Mouse (Mus musculus) heart, embryonic 12.5 days (tissue): Measurements from ENCODE around the gene Gm10226. TPM values are rescaled to one million over a fixed set of nuclear protein-coding genes. Genes with fewer than 3 reads are reported as not detected.
"Not testable (repeated sequence)": the region's sequence is repeated elsewhere in the genome, so short reads cannot be mapped to it uniquely, and the experiment has no call there.

Experiments
- ATAC-seq: fragments of 200-750 bp; cut with Nextera tagmentation; 2 replicates; pipeline ENCODE4 v1.8.0; 2017; ENCODE audit warnings: moderate TSS enrichment, moderate library complexity; ENCODE audit not compliant: insufficient number of reproducible peaks, low FRiP score
- H3K27ac ChIP-seq: fragments of 300-500 bp; sonication (generic); 2 replicates; pipeline ENCODE4 v1.5.1; 2016; ENCODE audit warnings: mild to moderate bottlenecking, moderate library complexity; ENCODE audit not compliant: poor library complexity, severe bottlenecking
- H3K27me3 ChIP-seq: fragments of 300-500 bp; sonication (generic); replicated peaks from 2 replicates; pipeline ENCODE4 v1.6.1; 2016; ENCODE audit warnings: mild to moderate bottlenecking, moderate library complexity
- H3K36me3 ChIP-seq: fragments of 300-500 bp; sonication (generic); 2 replicates; pipeline ENCODE4 v1.6.1; 2016; ENCODE audit warnings: mild to moderate bottlenecking, moderate library complexity
- H3K4me1 ChIP-seq: fragments of 300-500 bp; sonication (generic); replicated peaks from 2 replicates; pipeline ENCODE4 v1.6.1; 2016; ENCODE audit warnings: mild to moderate bottlenecking
- H3K4me2 ChIP-seq: fragments of 300-500 bp; sonication (generic); 2 replicates; pipeline ENCODE4 v1.6.1; 2016; ENCODE audit warnings: mild to moderate bottlenecking, moderate library complexity
- H3K4me3 ChIP-seq: fragments of 300-500 bp; sonication (generic); 2 replicates; pipeline ENCODE4 v1.5.1; 2016; ENCODE audit warnings: mild to moderate bottlenecking
- H3K9ac ChIP-seq: fragments of 300-500 bp; sonication (generic); 2 replicates; pipeline ENCODE4 v1.6.1; 2016; ENCODE audit warnings: mild to moderate bottlenecking, moderate library complexity
- H3K9me3 ChIP-seq: fragments of 300-500 bp; sonication (generic); replicated peaks from 2 replicates; pipeline ENCODE4 v1.6.1; 2016; ENCODE audit warnings: mild to moderate bottlenecking, moderate library complexity
- WGBS: fragments of 180-500 bp; shearing (Covaris S2); methylation state at CpG from one replicate; pipeline ENCODE4 v1.1.7; 2016; 5-methylcytosine and 5-hydroxymethylcytosine counted together
- polyA plus RNA-seq: library from polyadenylated mRNA; unstranded; fragments of >200 nt; fragmentation: Nextera tagmentation; extraction: Ambion mirVana; gene quantifications from 2 replicates; pipeline ENCODE4 v1.2.1, GENCODE M21; 2016

Gene Gm10226
- 3.1 and 4.6 TPM in 2 replicates for polyA plus RNA-seq

DNA sequence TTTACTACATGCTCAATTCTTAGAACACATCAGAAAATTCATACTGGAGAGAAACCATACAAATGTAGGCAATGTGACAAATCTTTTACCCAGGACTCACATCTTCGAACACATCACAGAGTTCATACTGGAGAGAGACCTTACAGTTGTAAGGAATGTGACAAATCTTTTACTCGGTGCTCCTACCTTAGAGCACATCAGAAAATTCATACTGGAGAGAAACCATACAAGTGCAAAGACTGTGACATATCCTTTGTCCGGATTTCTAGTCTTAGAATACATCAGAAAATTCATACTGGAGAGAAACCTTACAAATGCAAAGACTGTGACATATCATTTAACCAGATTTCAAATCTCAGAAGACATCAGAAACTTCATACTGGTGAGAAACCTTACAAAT, at the start of gene Gm10226:
TSS of gene Gm10226 (plus strand) at position 301 of the 400 bp plus-strand sequence.
- H3K4me2 ChIP-seq: no peak within 1 kb of the TSS
- no peak within 1 kb of the TSS for H3K9ac ChIP-seq
- no peak within 1 kb of the TSS for H3K27ac ChIP-seq
- ATAC-seq: no peak
- no peaks in the 10 kb centered on the region for H3K27me3 ChIP-seq
- H3K4me1 ChIP-seq: no peaks in the 10 kb centered on the region
- peaks cover 11% of the 10 kb centered on the region for H3K36me3 ChIP-seq
- 85% methylated on average over 3 of the region's 3 CpGs for WGBS
- no peak within 1 kb of the TSS for H3K4me3 ChIP-seq
- no peaks in the 10 kb centered on the region for H3K9me3 ChIP-seq

DNA sequence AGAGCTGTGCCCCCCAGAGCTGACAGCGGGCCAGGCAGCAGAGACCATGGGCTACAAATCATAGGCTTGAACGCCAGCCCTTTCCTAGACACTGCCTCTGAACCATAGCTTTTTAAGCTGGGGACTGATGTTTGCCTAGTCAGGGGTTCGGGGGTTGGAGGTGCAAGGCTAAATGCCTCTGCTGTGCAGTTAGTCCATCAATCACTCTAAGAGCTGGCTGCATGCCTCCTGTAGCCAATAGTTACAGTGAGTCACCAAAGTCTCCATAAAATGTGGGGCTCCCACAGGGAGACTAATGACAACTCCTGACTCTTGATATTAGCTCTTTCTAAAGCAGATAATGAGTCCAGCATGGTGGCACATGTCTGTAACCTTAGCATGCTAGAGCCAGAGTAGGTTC, 42.9 kb upstream of the Gm10226 start:
- no peaks in the 10 kb centered on the region for H3K27me3 ChIP-seq
- no peak overlapping the region for H3K9ac ChIP-seq
- ATAC-seq: no peak
- H3K36me3 ChIP-seq: no peaks in the 10 kb centered on the region
- H3K4me1 ChIP-seq: no peaks in the 10 kb centered on the region
- 71% methylated on average over 3 of the region's 3 CpGs for WGBS
- no peak overlapping the region for H3K4me3 ChIP-seq
- H3K9me3 ChIP-seq: no peaks in the 10 kb centered on the region; the same call in 1 of the 2 replicates
- H3K27ac ChIP-seq: no peak overlapping the region
- H3K4me2 ChIP-seq: no peak overlapping the region

DNA sequence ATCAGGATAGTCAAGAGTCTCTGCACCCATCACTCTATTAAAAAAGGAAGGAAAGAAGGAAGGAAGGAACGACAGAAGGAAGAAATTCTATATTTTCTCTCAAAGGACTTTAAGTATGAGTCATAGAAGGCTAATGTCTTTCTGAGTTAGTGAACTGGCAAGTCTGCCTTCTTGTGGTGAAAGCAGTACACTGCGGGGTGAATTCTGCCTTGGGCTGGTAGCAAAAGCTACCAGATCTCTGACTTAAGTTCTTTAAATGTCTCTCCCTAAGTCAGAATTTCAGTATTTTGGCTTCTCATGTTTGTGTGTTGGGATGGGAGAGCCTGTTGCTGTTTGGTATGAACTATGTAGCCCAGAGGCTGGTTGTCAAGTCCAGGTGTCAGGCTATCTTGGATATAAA, 41.7 kb upstream of the Gm10226 start:
- Histone ChIP-seq H3K4me2 (peak overlapping the region; percentile 63), H3K4me3 (peak overlapping the region; percentile 59), H3K4me1 (no peaks in the 10 kb centered on the region), H3K9ac (0 out of 2 replicates have a peak overlapping the region, but pooled peaks have one; percentile 68), H3K36me3 (no peaks in the 10 kb centered on the region), H3K27me3 (no peaks in the 10 kb centered on the region), H3K27ac (peak overlapping the region; percentile 68), H3K9me3 (no peaks in the 10 kb centered on the region; the same call in 1 of the 2 replicates)
- 25% methylated on average over 2 of the region's 2 CpGs for WGBS
- peak; percentile 52; the same call in 1 of the 2 replicates for ATAC-seq

DNA sequence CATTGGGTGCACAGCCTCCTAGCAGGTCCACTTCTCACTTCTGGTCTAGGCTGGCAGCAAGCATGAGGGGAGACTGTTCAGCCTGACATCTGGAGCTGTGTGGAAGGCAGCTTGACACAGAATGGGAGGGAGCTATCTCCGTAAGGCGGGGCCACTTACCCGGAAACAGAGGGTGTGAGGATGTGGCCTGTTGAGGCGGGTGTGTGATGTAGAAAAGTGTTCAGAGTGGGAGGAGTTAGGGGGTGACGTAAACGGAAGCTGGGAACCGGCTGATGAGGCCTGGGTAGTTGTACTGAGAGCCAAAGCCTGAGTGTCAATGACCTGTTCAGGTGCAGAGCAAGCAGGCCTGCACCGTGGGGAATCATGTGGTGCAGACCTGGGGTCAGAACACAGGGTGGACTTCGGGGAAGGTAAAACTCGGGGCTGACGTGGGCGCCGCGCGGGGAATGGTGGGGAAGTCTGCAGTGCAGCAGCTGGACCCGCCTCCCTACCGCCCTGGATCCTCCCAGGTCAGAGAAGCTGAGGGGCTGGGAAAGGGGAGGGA, 41.2 kb upstream of the Gm10226 start, which contains the start of gene Zfp983:
TSS of gene Zfp983 (plus strand) at position 261 of the 544 bp plus-strand sequence.
- not testable (repeated sequence) for H3K9me3 ChIP-seq, H3K36me3 ChIP-seq, H3K27me3 ChIP-seq, H3K4me1 ChIP-seq
- under 1% methylated on average over 17 of the region's 17 CpGs for WGBS
- Histone ChIP-seq H3K4me2 (peak within 1 kb of the TSS; percentile 63), H3K9ac (peak within 1 kb of the TSS; percentile 68), H3K27ac (peak within 1 kb of the TSS; percentile 68), H3K4me3 (peak within 1 kb of the TSS; percentile 59)
- ATAC-seq: peak; percentile 99

DNA sequence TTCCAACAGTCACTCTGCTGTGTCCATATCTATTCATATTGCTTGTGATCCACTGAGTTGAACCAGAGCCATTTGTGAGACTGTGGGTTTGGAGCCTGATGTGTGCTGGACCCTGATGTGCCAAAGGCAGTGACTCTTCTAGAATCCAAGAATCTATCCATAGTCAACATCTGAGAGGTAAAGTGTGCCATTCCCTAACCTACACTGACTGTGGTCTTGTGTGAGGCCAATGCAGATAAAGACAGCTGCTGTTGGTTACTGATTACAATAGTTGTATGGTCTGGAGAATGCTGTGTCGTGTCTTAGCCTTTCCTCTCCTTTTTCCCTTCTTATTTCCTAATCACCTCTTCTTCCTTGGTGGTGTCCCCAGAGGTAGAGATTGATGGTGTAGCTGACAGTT, 12.8 kb upstream of the Gm10226 start:
- H3K4me3 ChIP-seq, H3K4me1 ChIP-seq, H3K36me3 ChIP-seq, H3K27me3 ChIP-seq, H3K9ac ChIP-seq, H3K9me3 ChIP-seq, H3K4me2 ChIP-seq, ATAC-seq, H3K27ac ChIP-seq: not testable (repeated sequence)
- 12% methylated on average over 1 of the region's 1 CpGs for WGBS

DNA sequence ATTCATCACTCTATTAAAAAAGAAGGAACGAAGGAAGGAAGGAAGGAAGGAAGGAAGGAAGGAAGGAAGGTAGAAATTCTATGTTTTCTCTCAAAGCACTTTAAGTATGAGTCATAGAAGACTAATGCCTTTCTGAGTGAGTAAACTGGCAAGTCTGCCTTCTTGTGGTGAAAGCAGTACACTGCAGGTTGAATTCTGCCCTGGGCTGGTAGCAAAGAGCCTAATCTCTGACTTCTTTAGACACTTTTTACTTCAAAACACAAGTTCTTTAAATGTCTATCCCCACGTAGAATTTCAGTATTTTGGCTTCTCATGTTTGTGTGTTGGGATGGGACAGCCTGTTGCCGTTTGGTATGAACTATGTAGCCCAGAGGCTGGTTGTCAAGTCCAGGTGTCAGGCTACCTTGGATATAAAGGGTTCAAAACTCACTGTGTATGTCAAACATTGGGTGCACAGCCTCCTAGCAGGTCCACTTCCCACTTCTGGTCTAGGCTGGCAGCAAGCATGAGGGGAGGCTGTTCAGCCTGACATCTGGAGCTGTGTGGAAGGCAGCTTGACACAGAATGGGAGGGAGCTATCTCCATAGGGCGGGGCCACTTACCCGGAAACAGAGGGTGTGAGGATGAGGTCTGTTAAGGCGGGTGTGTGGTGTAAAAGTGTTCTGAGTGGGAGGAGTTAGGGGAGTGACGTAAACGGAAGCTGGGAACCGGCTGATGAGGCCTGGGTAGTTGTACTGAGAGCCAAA, 12.2 kb upstream of the Gm10226 start:
- Histone ChIP-seq H3K27me3 (no peaks in the 10 kb centered on the region), H3K4me1 (no peaks in the 10 kb centered on the region), H3K27ac (peak overlapping the region; percentile 36), H3K4me2 (peak overlapping the region; percentile 62), H3K4me3 (peak overlapping the region; percentile 63), H3K36me3 (no peaks in the 10 kb centered on the region), H3K9ac (peak overlapping the region; percentile 67), H3K9me3 (no peaks in the 10 kb centered on the region)
- WGBS: 5% methylated on average over 9 of the region's 9 CpGs
- peak; percentile 100 for ATAC-seq

DNA sequence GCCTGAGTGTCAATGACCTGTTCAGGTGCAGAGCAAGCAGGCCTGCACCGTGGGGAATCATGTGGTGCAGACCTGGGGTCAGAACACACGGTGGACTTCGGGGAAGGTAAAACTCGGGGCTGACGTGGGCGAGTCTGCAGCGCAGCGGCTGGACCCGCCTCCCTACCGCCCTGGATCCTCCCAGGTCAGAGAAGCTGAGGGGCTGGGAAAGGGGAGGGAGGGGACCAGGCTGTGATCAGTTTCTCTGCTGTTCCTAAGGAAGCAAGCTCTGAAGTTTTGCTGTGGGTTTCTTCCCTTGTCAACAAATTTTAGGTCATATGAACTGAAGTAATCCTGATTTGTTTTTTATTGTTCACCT, 11.7 kb upstream of the Gm10226 start:
- not testable (repeated sequence) for H3K36me3 ChIP-seq, H3K4me1 ChIP-seq, H3K9me3 ChIP-seq, H3K27me3 ChIP-seq
- peak overlapping the region; percentile 67 for H3K9ac ChIP-seq
- 0% methylated on average over 10 of the region's 10 CpGs for WGBS
- peak overlapping the region; percentile 36; the same call in 1 of the 2 replicates for H3K27ac ChIP-seq
- peak; percentile 90 for ATAC-seq
- peak overlapping the region; percentile 62 for H3K4me2 ChIP-seq
- peak overlapping the region; percentile 63 for H3K4me3 ChIP-seq

DNA sequence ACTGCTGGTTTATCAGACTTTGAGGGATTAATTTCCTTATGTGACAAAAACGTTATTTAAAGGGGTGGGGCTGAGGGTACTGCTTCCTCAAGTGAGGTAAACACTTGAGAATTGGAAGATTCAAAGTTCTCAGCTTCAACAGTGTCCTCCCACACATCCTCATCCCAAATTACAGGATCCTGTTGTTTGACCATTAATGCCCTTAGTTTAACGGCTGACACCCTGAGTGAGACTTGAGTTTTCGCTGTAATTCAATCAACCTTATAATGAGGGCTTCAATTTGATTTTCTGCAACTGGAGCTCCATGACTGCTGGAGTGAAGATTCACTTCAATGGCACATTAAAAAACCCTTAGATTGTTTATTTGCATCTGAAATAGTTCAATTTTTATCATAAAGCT, 1.7 kb downstream of the Gm10226 start:
- Histone ChIP-seq H3K27me3 (no peaks in the 10 kb centered on the region), H3K4me2 (no peak overlapping the region), H3K27ac (no peak overlapping the region), H3K4me1 (no peaks in the 10 kb centered on the region), H3K36me3 (peaks cover 11% of the 10 kb centered on the region), H3K9ac (no peak overlapping the region), H3K4me3 (no peak overlapping the region), H3K9me3 (no peaks in the 10 kb centered on the region)
- ATAC-seq: no peak
- 77% methylated on average over 3 of the region's 3 CpGs for WGBS

DNA sequence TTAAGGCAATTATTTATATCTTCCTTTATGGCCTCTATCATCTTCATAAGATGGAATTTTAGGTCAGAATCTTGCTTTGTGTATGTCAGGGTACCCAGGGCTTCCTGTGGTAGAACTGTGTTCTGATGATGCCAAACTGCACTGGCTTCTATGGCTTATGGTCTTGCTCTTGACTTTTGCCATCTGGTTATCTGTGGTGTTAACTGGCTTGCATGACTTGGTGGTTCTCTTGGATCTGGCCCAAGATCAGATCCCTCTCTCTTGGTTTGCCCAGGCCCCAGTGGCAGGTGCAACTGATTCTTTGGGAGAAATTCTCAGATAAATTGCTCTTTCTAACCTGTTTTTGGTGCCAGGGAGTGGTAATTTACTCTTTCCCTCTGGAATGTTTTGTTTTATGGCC, 4.4 kb downstream of the Gm10226 start:
- Histone ChIP-seq H3K4me2 (no peak overlapping the region), H3K4me1 (no peaks in the 10 kb centered on the region), H3K27me3 (no peaks in the 10 kb centered on the region), H3K36me3 (peaks cover 9% of the 10 kb centered on the region), H3K9me3 (no peaks in the 10 kb centered on the region), H3K4me3 (no peak overlapping the region), H3K9ac (no peak overlapping the region), H3K27ac (no peak overlapping the region)
- ATAC-seq: no peak

DNA sequence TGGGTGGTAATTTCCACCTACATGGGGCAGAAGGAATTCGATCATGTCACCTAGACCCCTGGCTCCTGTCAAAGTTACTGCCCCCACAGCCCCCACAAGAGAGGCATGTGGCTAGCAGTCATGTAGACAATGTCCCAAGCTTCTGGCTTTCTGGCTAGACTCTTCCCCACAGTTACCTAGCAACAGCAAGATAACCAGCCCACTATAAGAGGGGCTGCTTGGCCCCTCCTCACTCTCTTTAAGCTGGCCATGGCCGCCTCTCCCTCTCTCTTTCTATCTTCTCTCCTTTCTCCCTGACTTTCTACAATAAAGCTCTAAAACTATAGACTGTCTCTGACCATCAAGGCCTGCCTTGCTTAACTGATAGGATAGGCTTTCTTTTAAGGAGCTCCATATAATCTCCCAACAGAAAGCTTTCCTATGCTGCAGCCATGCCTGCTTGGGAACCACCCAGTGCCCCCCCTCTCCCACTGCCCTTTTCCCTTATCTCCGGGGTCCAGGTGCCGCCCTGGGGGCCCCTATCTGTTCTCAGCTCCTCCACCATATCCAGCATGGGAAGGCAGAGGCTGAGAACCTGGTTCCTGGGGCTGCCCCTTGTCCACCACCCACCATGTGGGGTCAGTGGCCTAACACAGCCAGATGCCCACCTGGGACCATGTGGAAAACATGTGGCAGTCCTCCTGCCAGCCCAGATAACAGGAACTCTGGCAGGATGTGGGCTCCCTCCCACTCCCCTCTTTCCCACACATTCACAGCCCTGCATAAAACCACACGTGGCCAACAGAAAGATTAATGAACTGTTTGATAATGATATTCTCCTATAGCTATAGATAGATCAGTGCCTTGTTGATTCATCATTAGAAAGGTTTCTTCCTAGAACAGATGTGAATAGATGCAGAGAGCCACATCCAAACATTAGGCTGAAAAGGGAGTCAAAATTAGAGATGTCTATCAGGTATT, 10.9 kb downstream of the Gm10226 start:
- peaks cover 8% of the 10 kb centered on the region; the same call in 1 of the 2 replicates for H3K4me1 ChIP-seq
- H3K27me3 ChIP-seq: no peaks in the 10 kb centered on the region
- 22% methylated on average over 5 of the region's 5 CpGs for WGBS
- peak; percentile 80 for ATAC-seq
- no peak overlapping the region for H3K27ac ChIP-seq
- no peaks in the 10 kb centered on the region for H3K9me3 ChIP-seq
- H3K36me3 ChIP-seq: no peaks in the 10 kb centered on the region
- no peak overlapping the region for H3K4me2 ChIP-seq
- no peak overlapping the region for H3K9ac ChIP-seq
- H3K4me3 ChIP-seq: no peak overlapping the region

DNA sequence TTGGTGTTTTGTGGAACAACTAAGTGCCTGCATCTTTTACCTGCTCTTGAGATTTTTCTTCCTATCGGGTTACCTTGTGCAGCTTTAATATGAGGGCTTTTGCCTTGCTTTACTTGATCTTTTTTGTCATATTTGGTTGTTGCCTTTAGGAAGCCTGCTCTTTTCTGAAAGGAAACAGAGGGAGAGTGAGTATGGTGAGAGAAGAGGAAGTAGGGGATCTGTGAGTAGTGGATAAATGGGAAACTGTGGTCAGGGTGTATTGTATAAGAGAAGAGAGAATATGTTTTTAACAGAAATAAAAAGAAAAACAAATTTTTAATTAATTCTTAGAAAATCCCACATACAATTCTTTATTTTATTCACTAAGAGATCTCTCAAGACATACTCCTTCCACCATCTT, 11.8 kb downstream of the Gm10226 start:
- WGBS: 81% methylated on average over 1 of the region's 1 CpGs

More for the DNA sequence above, 11.8 kb downstream of the Gm10226 start:
- Histone ChIP-seq H3K27ac (no peak overlapping the region), H3K36me3 (no peaks in the 10 kb centered on the region), H3K9ac (no peak overlapping the region), H3K4me3 (no peak overlapping the region), H3K4me1 (peaks cover 10% of the 10 kb centered on the region; the same call in 1 of the 2 replicates), H3K4me2 (no peak overlapping the region), H3K9me3 (no peaks in the 10 kb centered on the region), H3K27me3 (no peaks in the 10 kb centered on the region)
- ATAC-seq: no peak
